Mouse (Mus musculus) hindbrain, embryonic 10.5 days (tissue): ENCODE measurements at regions not wholly inside any gene's neighbourhood (a gene's known extent, or its start where the extent isn't known, plus 50 kb on each side); places are given as distances from the start of the nearest gene placed in this dataset.

Experiments used
- DNase-seq: peaks from one replicate; pipeline ENCODE4 v3.0.0-alpha.2; 2017; ENCODE audit warnings: low spot score
- H3K27ac ChIP-seq: fragments of 300-500 bp; sonication (generic); 2 replicates; pipeline ENCODE4 v1.5.1; 2016; ENCODE audit warnings: mild to moderate bottlenecking, moderate library complexity
- H3K27me3 ChIP-seq: fragments of 300-500 bp; sonication (generic); 2 replicates; pipeline ENCODE4 v1.6.1; 2016; ENCODE audit warnings: mild to moderate bottlenecking; ENCODE audit not compliant: poor library complexity, insufficient read depth, severe bottlenecking
- H3K36me3 ChIP-seq: fragments of 300-500 bp; sonication (generic); 2 replicates; pipeline ENCODE4 v1.6.1; 2016; ENCODE audit warnings: mild to moderate bottlenecking, moderate library complexity
- H3K4me1 ChIP-seq: fragments of 300-500 bp; sonication (generic); replicated peaks from 2 replicates; pipeline ENCODE4 v1.6.1; 2016; ENCODE audit warnings: mild to moderate bottlenecking
- H3K4me3 ChIP-seq: fragments of 300-500 bp; sonication (generic); 2 replicates; pipeline ENCODE4 v1.5.1; 2016; ENCODE audit warnings: mild to moderate bottlenecking, moderate library complexity
- H3K9me3 ChIP-seq: fragments of 300-500 bp; sonication (generic); 2 replicates; pipeline ENCODE4 v1.6.1; 2016; ENCODE audit warnings: mild to moderate bottlenecking, moderate library complexity
- WGBS: fragments of 180-500 bp; shearing (Covaris S2); methylation state at CpG from one replicate; pipeline ENCODE4 v1.1.7; 2016; 5-methylcytosine and 5-hydroxymethylcytosine counted together

GRCm38 (mm10) chr17:72672010-72672409 is 67.6 kb upstream of the Alk start:
- no peak overlapping the region for H3K4me3 ChIP-seq
- H3K36me3 ChIP-seq = no peaks in the 10 kb centered on the region
- no peaks in the 10 kb centered on the region for H3K4me1 ChIP-seq
- no peaks in the 10 kb centered on the region for H3K27me3 ChIP-seq
- 65% methylated on average over 3 of the region's 3 CpGs for WGBS
- no peak for DNase-seq
- H3K27ac ChIP-seq = no peak overlapping the region
- H3K9me3 ChIP-seq = no peaks in the 10 kb centered on the region

GRCm38 (mm10) chr17:72666961-72667360 is 62.5 kb upstream of the Alk start:
- no peak overlapping the region for H3K27ac ChIP-seq
- no peak overlapping the region for H3K4me3 ChIP-seq
- no peaks in the 10 kb centered on the region for H3K4me1 ChIP-seq
- WGBS = 77% methylated on average over 2 of the region's 2 CpGs
- H3K36me3 ChIP-seq = no peaks in the 10 kb centered on the region
- DNase-seq = no peak
- no peaks in the 10 kb centered on the region for H3K9me3 ChIP-seq
- no peaks in the 10 kb centered on the region for H3K27me3 ChIP-seq

GRCm38 (mm10) chr17:72661678-72662077 is 57.3 kb upstream of the Alk start:
- H3K27ac ChIP-seq = no peak overlapping the region
- H3K4me1 ChIP-seq = peaks cover 19% of the 10 kb centered on the region
- H3K9me3 ChIP-seq = no peaks in the 10 kb centered on the region
- H3K27me3 ChIP-seq = no peaks in the 10 kb centered on the region
- 79% methylated on average over 2 of the region's 2 CpGs for WGBS
- no peaks in the 10 kb centered on the region for H3K36me3 ChIP-seq
- DNase-seq = no peak
- no peak overlapping the region for H3K4me3 ChIP-seq

- Histone ChIP-seq H3K4me1 (peaks cover 19% of the 10 kb centered on the region), H3K27ac (peak overlapping the region; percentile 43; the same call in 1 of the 2 replicates), H3K27me3 (no peaks in the 10 kb centered on the region), H3K4me3 (no peak overlapping the region), H3K36me3 (no peaks in the 10 kb centered on the region), H3K9me3 (no peaks in the 10 kb centered on the region)
- whole genome bisulfite sequencing = 62% methylated on average over 6 of the region's 6 CpGs
- peak; percentile 40 for DNase-seq
Observed at GRCm38 (mm10) chr17:72658744-72659143, 54.3 kb upstream of the Alk start.

- Histone ChIP-seq H3K4me1 (peaks cover 19% of the 10 kb centered on the region), H3K4me3 (no peak overlapping the region), H3K9me3 (no peaks in the 10 kb centered on the region), H3K36me3 (no peaks in the 10 kb centered on the region), H3K27me3 (no peaks in the 10 kb centered on the region), H3K27ac (peak overlapping the region; percentile 43; the same call in 1 of the 2 replicates)
- WGBS = 58% methylated on average over 8 of the region's 8 CpGs
- DNase-seq = peak; percentile 10
Observed at GRCm38 (mm10) chr17:72657826-72658225, 53.4 kb upstream of the Alk start.
